Mouse (Mus musculus) intestine, postnatal 0 days (tissue): ENCODE measurements at regions not wholly inside any gene's neighbourhood (a gene's known extent, or its start where the extent isn't known, plus 50 kb on each side); places are given as distances from the start of the nearest gene placed in this dataset.

Source experiments
- ATAC-seq: fragments of 200-750 bp; cut with Nextera tagmentation; 2 replicates; pipeline ENCODE4 v1.8.0; 2017; ENCODE audit warnings: mild to moderate bottlenecking, moderate TSS enrichment, moderate library complexity
- H3K27ac ChIP-seq: fragments of 300-500 bp; sonication (generic); 2 replicates; pipeline ENCODE4 v1.5.1; 2014; ENCODE audit warnings: mild to moderate bottlenecking, low read depth, low read length, moderate library complexity
- H3K27me3 ChIP-seq: fragments of 300-500 bp; sonication (generic); replicated peaks from 2 replicates; pipeline ENCODE4 v1.6.1; 2014; ENCODE audit warnings: low read length, mixed read lengths; ENCODE audit not compliant: control insufficient read depth, insufficient read depth
- H3K36me3 ChIP-seq: fragments of 300-500 bp; sonication (generic); 2 replicates; pipeline ENCODE4 v1.6.1; 2014; ENCODE audit warnings: mild to moderate bottlenecking, moderate library complexity; ENCODE audit not compliant: control insufficient read depth, insufficient read depth
- H3K4me1 ChIP-seq: fragments of 300-500 bp; sonication (generic); replicated peaks from 2 replicates; pipeline ENCODE4 v1.6.1; 2014; ENCODE audit warnings: antibody characterized with exemption, low read length, mixed read lengths; ENCODE audit not compliant: control insufficient read depth, insufficient read depth
- H3K4me2 ChIP-seq: fragments of 300-500 bp; sonication (generic); replicated peaks from 2 replicates; pipeline ENCODE4 v1.6.1; 2014; ENCODE audit warnings: low read depth, mild to moderate bottlenecking, moderate library complexity
- H3K4me3 ChIP-seq: fragments of 300-500 bp; sonication (generic); 2 replicates; pipeline ENCODE4 v1.5.1; 2014; ENCODE audit warnings: low read depth, low read length
- H3K9ac ChIP-seq: fragments of 300-500 bp; sonication (generic); 2 replicates; pipeline ENCODE4 v1.6.1; 2014; ENCODE audit warnings: mild to moderate bottlenecking, low read depth, low read length
- H3K9me3 ChIP-seq: fragments of 300-500 bp; sonication (generic); 2 replicates; pipeline ENCODE4 v1.6.1; 2016; ENCODE audit warnings: mixed run types; ENCODE audit not compliant: control insufficient read depth
- CTCF ChIP-seq: sonication (generic); IDR thresholded peaks from 2 replicates; pipeline ENCODE4 v1.5.1; 2016; ENCODE audit warnings: low read depth, mild to moderate bottlenecking, control low read depth, antibody characterized with exemption, moderate library complexity
- WGBS: fragments of 180-500 bp; shearing (Covaris S2); extraction: QIAGEN DNeasy Blood & Tissue Kit; methylation state at CpG from one replicate; pipeline ENCODE4 v1.1.7; 2014; 5-methylcytosine and 5-hydroxymethylcytosine counted together

- H3K9me3 ChIP-seq: no peaks in the 10 kb centered on the region
- H3K27ac ChIP-seq: no peak overlapping the region
- ATAC-seq: no peak
- H3K4me2 ChIP-seq: no peak overlapping the region
- no peaks in the 10 kb centered on the region for H3K27me3 ChIP-seq
- 63% methylated on average over 14 of the region's 14 CpGs for WGBS
- H3K36me3 ChIP-seq: no peaks in the 10 kb centered on the region
- no peaks in the 10 kb centered on the region for H3K4me1 ChIP-seq
- H3K9ac ChIP-seq: no peak overlapping the region
- no peak for TF ChIP-seq CTCF
- H3K4me3 ChIP-seq: no peak overlapping the region
Observed at GRCm38 (mm10) chr12:71572833-71573446, 257.9 kb upstream of the Daam1 start.

- no peak for TF ChIP-seq CTCF
- Histone ChIP-seq H3K27ac (no peak overlapping the region), H3K4me3 (no peak overlapping the region), H3K27me3 (no peaks in the 10 kb centered on the region), H3K9me3 (no peaks in the 10 kb centered on the region), H3K4me1 (no peaks in the 10 kb centered on the region), H3K36me3 (no peaks in the 10 kb centered on the region), H3K9ac (no peak overlapping the region), H3K4me2 (no peak overlapping the region)
- WGBS: 81% methylated on average over 8 of the region's 8 CpGs
- ATAC-seq: no peak
Observed at GRCm38 (mm10) chr12:71573456-71573855, 257.4 kb upstream of the Daam1 start.

DNA sequence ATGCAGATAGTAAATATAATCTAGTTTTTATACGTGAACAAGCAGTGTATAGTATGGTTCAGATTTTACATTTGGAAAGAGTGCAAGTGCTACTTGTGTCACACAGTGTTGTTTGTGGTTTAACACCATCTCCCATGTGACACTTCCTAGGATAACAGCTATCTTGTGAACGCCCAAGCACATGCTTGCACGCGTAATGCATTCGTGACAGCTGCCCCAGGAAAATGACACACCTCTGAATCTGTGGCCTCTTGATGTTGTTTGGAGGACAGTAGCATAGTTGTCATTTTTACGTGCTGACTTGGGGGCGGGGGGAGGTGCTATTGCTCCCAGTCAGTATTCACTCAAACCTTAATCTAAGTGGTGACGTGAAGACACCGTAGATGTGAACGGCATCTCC is 256.2 kb upstream of the Daam1 start:
- no peaks in the 10 kb centered on the region for H3K36me3 ChIP-seq
- H3K27me3 ChIP-seq: no peaks in the 10 kb centered on the region
- no peaks in the 10 kb centered on the region for H3K9me3 ChIP-seq
- no peak for TF ChIP-seq CTCF
- no peaks in the 10 kb centered on the region for H3K4me1 ChIP-seq
- no peak overlapping the region for H3K4me3 ChIP-seq
- H3K4me2 ChIP-seq: no peak overlapping the region
- no peak overlapping the region for H3K27ac ChIP-seq
- WGBS: 89% methylated on average over 10 of the region's 10 CpGs
- ATAC-seq: no peak
- H3K9ac ChIP-seq: no peak overlapping the region

GRCm38 (mm10) chr12:71577349-71577748 is 253.5 kb upstream of the Daam1 start:
- H3K36me3 ChIP-seq: no peaks in the 10 kb centered on the region
- H3K27me3 ChIP-seq: no peaks in the 10 kb centered on the region
- H3K9me3 ChIP-seq: no peaks in the 10 kb centered on the region
- WGBS: 4% methylated on average over 9 of the region's 9 CpGs
- H3K9ac ChIP-seq: no peak overlapping the region
- no peak overlapping the region for H3K27ac ChIP-seq
- peak overlapping the region; percentile 53 for H3K4me2 ChIP-seq
- peak; percentile 88 for ATAC-seq
- peak overlapping the region; percentile 9; the same call in 1 of the 2 replicates for H3K4me3 ChIP-seq
- peak; percentile 66 for TF ChIP-seq CTCF
- H3K4me1 ChIP-seq: no peaks in the 10 kb centered on the region

DNA sequence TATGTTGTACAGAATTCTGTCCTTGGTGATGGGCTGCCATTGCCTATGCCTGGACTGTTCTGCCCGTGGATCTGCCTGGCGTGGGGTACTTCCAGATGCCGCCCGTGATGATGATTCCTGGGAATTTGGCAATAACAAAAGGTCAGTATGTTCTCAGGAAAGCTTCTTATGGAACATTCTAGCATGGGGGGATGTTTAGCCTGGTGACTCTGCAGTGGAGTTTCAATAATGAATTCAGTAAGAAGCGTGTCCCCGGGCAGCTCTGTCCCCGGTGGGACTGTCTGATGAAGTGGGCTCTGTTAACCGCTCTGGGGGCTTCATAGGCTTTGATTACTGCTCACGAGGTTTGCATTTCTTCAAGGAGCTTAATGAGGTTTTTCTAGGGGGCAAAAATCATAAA is 252.9 kb upstream of the Daam1 start:
- no peak for ATAC-seq
- Histone ChIP-seq H3K4me1 (no peaks in the 10 kb centered on the region), H3K4me3 (no peak overlapping the region), H3K36me3 (no peaks in the 10 kb centered on the region), H3K4me2 (no peak overlapping the region), H3K9ac (no peak overlapping the region), H3K27me3 (no peaks in the 10 kb centered on the region), H3K27ac (no peak overlapping the region), H3K9me3 (no peaks in the 10 kb centered on the region)
- WGBS: 89% methylated on average over 9 of the region's 9 CpGs
- TF ChIP-seq CTCF: no peak

- no peak overlapping the region for H3K4me3 ChIP-seq
- no peak for ATAC-seq
- no peak for TF ChIP-seq CTCF
- H3K36me3 ChIP-seq: no peaks in the 10 kb centered on the region
- H3K9me3 ChIP-seq: no peaks in the 10 kb centered on the region
- H3K27me3 ChIP-seq: no peaks in the 10 kb centered on the region
- H3K4me2 ChIP-seq: no peak overlapping the region
- no peak overlapping the region for H3K27ac ChIP-seq
- H3K4me1 ChIP-seq: no peaks in the 10 kb centered on the region
- H3K9ac ChIP-seq: no peak overlapping the region
- 62% methylated on average over 11 of the region's 11 CpGs for WGBS
Observed at GRCm38 (mm10) chr12:71578912-71579311, 252.0 kb upstream of the Daam1 start.
